Mouse (Mus musculus): ENCODE data around the gene Gm44511.

- TF ChIP-seq POLR2A (IDR thresholded peaks at IDR 0.05; ENCODE audit: control insufficient read depth, extremely low read depth, insufficient read depth, low read length, poor library complexity) (no peak), CTCF (IDR thresholded peaks at IDR 0.05; ENCODE audit: borderline replicate concordance, control insufficient read depth, extremely low read depth, insufficient read depth, low read length, poor library complexity) (no peak)
Observed at GRCm38 (mm10) chr6:128818083-128818802, 7.9 kb downstream of the Gm44511 start.
